Mouse (Mus musculus) forebrain, embryonic 14.5 days (tissue): ENCODE measurements around the gene Haus3. TPM values are rescaled to one million over a fixed set of nuclear protein-coding genes. Genes with fewer than 3 reads are reported as not detected.

ENCODE experiments used
- ATAC-seq: fragments of 200-750 bp; cut with Nextera tagmentation; 2 replicates; pipeline ENCODE4 v1.8.0; 2017; ENCODE audit warnings: mild to moderate bottlenecking, moderate library complexity
- DNase-seq: peaks from one replicate; pipeline ENCODE4 v3.0.0-alpha.2; 2015; ENCODE audit warnings: low spot score
- H3K27ac ChIP-seq: fragments of 300-500 bp; sonication (generic); 2 replicates; pipeline ENCODE4 v1.5.1; 2014; ENCODE audit warnings: low read depth, mild to moderate bottlenecking, control low read depth, low read length, moderate library complexity
- H3K27me3 ChIP-seq: fragments of 300-500 bp; sonication (generic); replicated peaks from 2 replicates; pipeline ENCODE4 v1.6.1; 2014; ENCODE audit warnings: low read length, control low read depth, mixed read lengths; ENCODE audit not compliant: control insufficient read depth, insufficient read depth
- H3K36me3 ChIP-seq: fragments of 300-500 bp; sonication (generic); 2 replicates; pipeline ENCODE4 v1.6.1; 2014; ENCODE audit warnings: low read length, control low read depth; ENCODE audit not compliant: control insufficient read depth, insufficient read depth
- H3K4me1 ChIP-seq: fragments of 300-500 bp; sonication (generic); 2 replicates; pipeline ENCODE4 v1.6.1; 2014; ENCODE audit warnings: antibody characterized with exemption, low read length, control low read depth; ENCODE audit not compliant: control insufficient read depth, insufficient read depth
- H3K4me2 ChIP-seq: fragments of 300-500 bp; sonication (generic); 2 replicates; pipeline ENCODE4 v1.6.1; 2014; ENCODE audit warnings: mild to moderate bottlenecking, control low read depth, low read length
- H3K4me3 ChIP-seq: fragments of 300-500 bp; sonication (generic); 2 replicates; pipeline ENCODE4 v1.5.1; 2014; ENCODE audit warnings: low read depth, low read length, control low read depth
- H3K9ac ChIP-seq: fragments of 300-500 bp; sonication (generic); 2 replicates; pipeline ENCODE4 v1.6.1; 2014; ENCODE audit warnings: mild to moderate bottlenecking, low read length, control low read depth, moderate library complexity
- H3K9me3 ChIP-seq: fragments of 300-500 bp; sonication (generic); replicated peaks from 2 replicates; pipeline ENCODE4 v1.6.1; 2016; ENCODE audit warnings: low read length, control low read depth, mixed read lengths; ENCODE audit not compliant: control insufficient read depth
- WGBS: fragments of 180-500 bp; shearing (Covaris S2); extraction: QIAGEN DNeasy Blood & Tissue Kit; methylation state at CpG from one replicate; pipeline ENCODE4 v1.1.7; 2014; 5-methylcytosine and 5-hydroxymethylcytosine counted together
- polyA plus RNA-seq: library from polyadenylated mRNA; unstranded; fragments of >200 nt; fragmentation: Nextera tagmentation; extraction: Ambion mirVana; gene quantifications from 2 replicates; pipeline ENCODE4 v1.2.1, GENCODE M21; 2014

Haus3 gene
- polyA plus RNA-seq, 1 experiment from 2014 or later = 19.2 TPM

DNA sequence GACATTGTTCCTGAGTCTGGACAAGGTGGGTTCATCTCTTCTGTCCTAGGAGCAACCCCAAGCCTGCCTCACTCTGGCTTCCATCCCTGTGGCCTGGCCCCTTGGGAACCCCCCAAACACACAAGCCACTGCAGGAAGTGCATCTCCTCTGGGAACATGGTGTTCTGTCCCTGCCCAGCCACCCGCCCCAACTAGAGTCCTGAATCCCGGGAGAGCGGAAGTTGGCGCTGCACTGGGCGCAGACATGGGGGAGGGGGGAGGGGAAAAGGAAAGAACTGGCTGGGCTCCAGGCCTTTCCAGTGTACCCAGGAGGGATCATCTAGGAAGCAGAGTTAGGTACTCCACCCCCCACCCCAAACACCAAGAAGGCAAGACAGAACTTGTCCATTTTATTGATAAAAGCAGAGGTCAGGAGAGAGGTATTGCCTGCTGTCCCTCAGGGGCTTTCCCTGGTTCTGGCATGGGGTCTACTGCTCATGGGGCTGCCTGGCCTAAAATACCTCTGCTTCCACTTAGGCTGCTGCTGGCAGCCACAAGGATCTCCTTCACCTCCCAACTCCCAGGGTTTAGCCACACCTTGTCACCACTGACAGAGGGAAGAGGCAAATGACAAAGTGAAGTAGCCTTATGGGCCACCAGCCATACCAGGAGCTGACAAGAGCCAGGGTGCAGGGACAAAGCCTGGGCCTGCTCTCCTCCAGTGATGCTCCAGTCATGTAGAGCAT lies 14.0 kb upstream of the Haus3 start:
- H3K4me1 ChIP-seq = peaks cover 24% of the 10 kb centered on the region
- no peaks in the 10 kb centered on the region for H3K27me3 ChIP-seq
- no peak for DNase-seq
- no peak for ATAC-seq
- no peak overlapping the region for H3K27ac ChIP-seq
- no peak overlapping the region for H3K4me2 ChIP-seq
- 61% methylated on average over 5 of the region's 5 CpGs for WGBS
- H3K9me3 ChIP-seq = no peaks in the 10 kb centered on the region
- peaks cover 39% of the 10 kb centered on the region for H3K36me3 ChIP-seq
- no peak overlapping the region; the same call in 1 of the 2 replicates for H3K9ac ChIP-seq
- H3K4me3 ChIP-seq = no peak overlapping the region

DNA sequence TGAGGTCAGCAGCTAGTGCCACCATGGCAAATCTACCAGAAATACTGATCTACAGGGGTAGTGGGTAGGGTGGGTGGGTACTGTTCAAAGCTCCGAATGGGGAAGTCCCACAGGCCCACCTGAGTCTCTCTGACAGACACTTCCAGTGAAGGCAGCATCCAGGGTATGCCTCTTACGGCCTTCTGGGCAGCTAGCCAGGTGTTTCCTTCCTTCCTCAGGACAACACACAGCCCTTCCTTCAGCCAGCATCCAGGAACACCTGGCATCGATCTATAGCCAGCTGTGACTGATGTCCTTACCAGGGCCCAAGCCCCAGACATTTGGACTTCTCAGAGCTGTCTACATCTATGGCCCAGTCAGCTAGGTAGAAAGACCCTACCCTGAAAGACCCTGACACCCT lies 13.2 kb upstream of the Haus3 start:
- 79% methylated on average over 3 of the region's 3 CpGs for WGBS
- Histone ChIP-seq H3K9ac (no peak overlapping the region), H3K27ac (no peak overlapping the region), H3K4me3 (no peak overlapping the region), H3K9me3 (no peaks in the 10 kb centered on the region), H3K36me3 (peaks cover 48% of the 10 kb centered on the region), H3K4me2 (no peak overlapping the region), H3K4me1 (peaks cover 21% of the 10 kb centered on the region), H3K27me3 (no peaks in the 10 kb centered on the region)
- ATAC-seq (no peak), DNase-seq (no peak)

GRCm38 (mm10) chr5:34177821-34178220 lies 8.5 kb upstream of the Haus3 start:
- no peak overlapping the region for H3K4me3 ChIP-seq
- ATAC-seq = no peak
- no peaks in the 10 kb centered on the region for H3K9me3 ChIP-seq
- H3K36me3 ChIP-seq = peaks cover 80% of the 10 kb centered on the region
- WGBS = 90% methylated on average over 4 of the region's 4 CpGs
- no peak overlapping the region for H3K9ac ChIP-seq
- no peak for DNase-seq
- H3K27me3 ChIP-seq = no peaks in the 10 kb centered on the region
- H3K27ac ChIP-seq = no peak overlapping the region
- H3K4me1 ChIP-seq = no peaks in the 10 kb centered on the region
- H3K4me2 ChIP-seq = no peak overlapping the region

- Histone ChIP-seq H3K27ac (no peak overlapping the region), H3K4me3 (no peak overlapping the region), H3K27me3 (no peaks in the 10 kb centered on the region), H3K9me3 (no peaks in the 10 kb centered on the region), H3K4me1 (no peaks in the 10 kb centered on the region), H3K9ac (no peak overlapping the region), H3K4me2 (no peak overlapping the region), H3K36me3 (peaks cover 79% of the 10 kb centered on the region)
- WGBS = 94% methylated on average over 2 of the region's 2 CpGs
- no peak for ATAC-seq
- DNase-seq = no peak
These were observed 7.8 kb upstream of the Haus3 start for GRCm38 (mm10) chr5:34177091-34177490.

DNA sequence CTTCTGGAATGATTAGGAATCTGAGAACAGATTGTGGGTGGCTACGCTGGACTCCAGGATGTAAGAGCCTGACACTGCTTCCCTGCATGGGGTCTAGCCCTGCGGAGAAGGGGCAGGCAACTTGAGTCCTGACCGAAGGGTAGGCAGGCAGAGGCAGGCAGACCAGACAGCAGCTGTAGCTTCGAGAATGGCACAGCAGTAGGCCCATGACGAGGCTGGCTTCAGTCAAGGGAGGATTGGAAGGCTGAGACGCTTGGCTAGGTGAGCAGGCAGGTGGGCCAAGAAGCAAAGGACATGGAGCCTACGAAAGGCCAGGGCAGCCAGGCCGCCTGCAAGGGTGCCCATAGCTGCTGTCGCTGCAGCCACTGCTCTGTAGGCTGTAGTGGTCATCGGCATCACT lies 7.4 kb upstream of the Haus3 start:
- ATAC-seq (no peak), DNase-seq (no peak)
- Histone ChIP-seq H3K36me3 (peaks cover 77% of the 10 kb centered on the region), H3K9me3 (no peaks in the 10 kb centered on the region), H3K4me2 (no peak overlapping the region), H3K9ac (no peak overlapping the region), H3K27me3 (no peaks in the 10 kb centered on the region), H3K27ac (no peak overlapping the region), H3K4me3 (no peak overlapping the region), H3K4me1 (no peaks in the 10 kb centered on the region)
- WGBS = 68% methylated on average over 10 of the region's 10 CpGs

GRCm38 (mm10) chr5:34175403-34175694 lies 6.0 kb upstream of the Haus3 start:
- ATAC-seq (no peak), DNase-seq (no peak)
- Histone ChIP-seq H3K4me3 (no peak overlapping the region), H3K27ac (no peak overlapping the region), H3K9ac (no peak overlapping the region), H3K36me3 (peaks cover 67% of the 10 kb centered on the region), H3K4me1 (no peaks in the 10 kb centered on the region), H3K4me2 (no peak overlapping the region), H3K27me3 (no peaks in the 10 kb centered on the region), H3K9me3 (no peaks in the 10 kb centered on the region)
- WGBS = 15% methylated on average over 5 of the region's 5 CpGs

- H3K4me1 ChIP-seq = peaks cover 3% of the 10 kb centered on the region; the same call in 1 of the 2 replicates
- no peaks in the 10 kb centered on the region for H3K9me3 ChIP-seq
- H3K9ac ChIP-seq = no peak overlapping the region
- H3K27ac ChIP-seq = no peak overlapping the region
- no peak overlapping the region for H3K4me3 ChIP-seq
- no peaks in the 10 kb centered on the region for H3K27me3 ChIP-seq
- no peak for DNase-seq
- ATAC-seq = no peak
- H3K36me3 ChIP-seq = peaks cover 62% of the 10 kb centered on the region
- H3K4me2 ChIP-seq = no peak overlapping the region
- 70% methylated on average over 5 of the region's 5 CpGs for WGBS
These were observed 5.4 kb upstream of the Haus3 start for GRCm38 (mm10) chr5:34174550-34175402.

GRCm38 (mm10) chr5:34174021-34174420 lies 4.7 kb upstream of the Haus3 start:
- Histone ChIP-seq H3K27me3 (no peaks in the 10 kb centered on the region), H3K4me1 (peaks cover 3% of the 10 kb centered on the region; the same call in 1 of the 2 replicates), H3K4me3 (no peak overlapping the region), H3K4me2 (no peak overlapping the region), H3K9ac (no peak overlapping the region), H3K27ac (no peak overlapping the region), H3K36me3 (peaks cover 57% of the 10 kb centered on the region), H3K9me3 (no peaks in the 10 kb centered on the region)
- 77% methylated on average over 2 of the region's 2 CpGs for WGBS
- DNase-seq (no peak), ATAC-seq (no peak)

DNA sequence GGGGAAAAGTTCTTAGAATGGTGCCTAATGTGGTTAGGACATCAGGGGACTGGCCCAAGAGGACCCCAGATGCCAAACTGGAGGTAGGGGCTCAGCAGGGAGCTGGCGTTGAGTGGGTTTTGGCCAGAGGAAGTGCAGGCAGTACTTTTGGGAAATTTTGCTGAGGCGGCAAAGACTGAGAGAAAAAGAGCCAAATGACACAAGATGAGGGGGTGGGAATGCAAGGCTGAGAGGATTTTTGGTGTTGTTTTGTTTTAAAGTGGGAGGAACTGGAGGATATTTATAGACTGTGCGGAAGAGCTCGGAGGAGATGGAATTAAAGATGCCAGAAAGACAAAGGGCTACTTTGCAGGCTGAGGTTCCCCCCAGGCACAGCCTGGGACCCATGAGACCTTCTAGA lies 1.4 kb upstream of the Haus3 start:
- DNase-seq (no peak), ATAC-seq (no peak)
- Histone ChIP-seq H3K9me3 (no peaks in the 10 kb centered on the region), H3K27me3 (no peaks in the 10 kb centered on the region), H3K4me2 (no peak overlapping the region), H3K4me1 (peaks cover 8% of the 10 kb centered on the region; the same call in 1 of the 2 replicates), H3K9ac (no peak overlapping the region), H3K36me3 (peaks cover 26% of the 10 kb centered on the region), H3K27ac (no peak overlapping the region), H3K4me3 (no peak overlapping the region)
- WGBS = 90% methylated on average over 4 of the region's 4 CpGs
